ENCODE assay signal across 30 mouse cellular contexts in genomic region chr2:70752149-70752548, GRCm38 (mm10).
A peak's percentile ranks its signal among the peaks of the same experiment; 100 is the strongest.
DNase-seq lines count a peak whose midpoint lies in the region; ATAC-seq lines count a peak whose summit lies in the region.
"Had no signal": no experiment of that assay in that cellular context is flagged by ENCODE, and none has a peak within 500 bp of the region (broad histone marks: within the 10 kb centered on the region; RNA-seq: fewer than 3 reads in every experiment).

No protein-coding gene starts in this region.

- no peaks in the 10 kb centered on the region for H3K4me1 ChIP-seq in forebrain, embryonic 14.5 days (ENCODE audit: control insufficient read depth, insufficient read depth, low read length)
- H3K4me1 ChIP-seq in forebrain, embryonic 12.5 days: no peaks in the 10 kb centered on the region
- H3K4me1 ChIP-seq in neural tube, embryonic 15.5 days: no peaks in the 10 kb centered on the region
- H3K4me1 ChIP-seq: embryonic facial prominence, embryonic 15.5 days; forebrain, embryonic 13.5 days; heart, embryonic 13.5 days; limb, embryonic 15.5 days; liver, embryonic 13.5 days; midbrain, embryonic 13.5 days; neural tube, embryonic 13.5 days had no signal

- H3K36me3 ChIP-seq in forebrain, embryonic 14.5 days (ENCODE audit: control insufficient read depth, insufficient read depth, low read length): peaks cover 4% of the 10 kb centered on the region; the same call in 1 of the 2 replicates
- peaks cover 10% of the 10 kb centered on the region for H3K36me3 ChIP-seq in forebrain, embryonic 12.5 days (replicated peaks)
- H3K36me3 ChIP-seq in neural tube, embryonic 15.5 days: 0 out of 2 replicates have a peak, but pooled peaks cover 4% of the 10 kb centered on the region

- no peaks in the 10 kb centered on the region for H3K27me3 ChIP-seq in forebrain, embryonic 14.5 days (replicated peaks; ENCODE audit: control insufficient read depth, insufficient read depth, low read length)
- H3K27me3 ChIP-seq in forebrain, embryonic 12.5 days: no peaks in the 10 kb centered on the region
- H3K27me3 ChIP-seq in neural tube, embryonic 15.5 days (replicated peaks): no peaks in the 10 kb centered on the region
- H3K27me3 ChIP-seq: CH12.LX; embryonic facial prominence, embryonic 15.5 days; forebrain, embryonic 13.5 days; heart, embryonic 13.5 days; limb, embryonic 15.5 days; liver, embryonic 13.5 days; midbrain, embryonic 13.5 days; neural tube, embryonic 13.5 days had no signal

- H3K27ac ChIP-seq in forebrain, embryonic 14.5 days (ENCODE audit: low read depth, low read length): 0 out of 2 replicates have a peak overlapping the region, but pooled peaks have one; percentile 14
- H3K27ac ChIP-seq in forebrain, embryonic 12.5 days: no peak overlapping the region
- H3K27ac ChIP-seq in neural tube, embryonic 15.5 days (replicated peaks): no peak overlapping the region
- H3K27ac ChIP-seq: embryonic facial prominence, embryonic 10.5 days; embryonic facial prominence, embryonic 15.5 days; forebrain, embryonic 13.5 days; heart, embryonic 13.5 days; hindbrain, embryonic 14.5 days; left cerebral cortex, adult 2 months; limb, embryonic 10.5 days; limb, embryonic 15.5 days; liver, embryonic 13.5 days; macrophage; midbrain, embryonic 13.5 days; neural tube, embryonic 13.5 days had no signal

- peak; percentile 14 to 23 for DNase-seq in cerebellum, adult 18-20 months
- no peak for DNase-seq in cerebellum, adult 9-11 months
- DNase-seq in forebrain, embryonic 14.5 days (ENCODE audit: low spot score): no peak
- peak; percentile 17 for DNase-seq in right cerebral cortex, adult 18-20 months
- DNase-seq in right cerebral cortex, postnatal 14 days: no peak
- DNase-seq: adrenal gland, adult 2 months; adrenal gland, postnatal 36 days; gastrocnemius, postnatal 10 days; heart, postnatal 10 days; kidney, adult 11 months; kidney, postnatal 25 days; liver, embryonic 13.5 days; lung, adult 18-20 months had no signal

- H3K9me3 ChIP-seq in forebrain, embryonic 14.5 days (replicated peaks; ENCODE audit: control insufficient read depth, low read length): no peaks in the 10 kb centered on the region
- no peaks in the 10 kb centered on the region for H3K9me3 ChIP-seq in forebrain, embryonic 12.5 days
- H3K9me3 ChIP-seq in neural tube, embryonic 15.5 days (replicated peaks): no peaks in the 10 kb centered on the region
- H3K9me3 ChIP-seq: embryonic facial prominence, embryonic 10.5 days; embryonic facial prominence, embryonic 15.5 days; forebrain, embryonic 13.5 days; heart, embryonic 13.5 days; limb, embryonic 10.5 days; limb, embryonic 15.5 days; liver, embryonic 13.5 days; midbrain, embryonic 13.5 days; neural tube, embryonic 13.5 days had no signal

- ATAC-seq in forebrain, embryonic 14.5 days: no peak
- ATAC-seq in forebrain, embryonic 12.5 days (ENCODE audit: low FRiP score): no peak
- no peak for ATAC-seq in neural tube, embryonic 15.5 days (ENCODE audit: low FRiP score)
- ATAC-seq: activated CD4-positive, CD25-positive, alpha-beta regulatory T cell, adult 4 months; forebrain, embryonic 13.5 days; inflammation-experienced regulatory T-cells, adult 6 months; lung, postnatal 0 days; midbrain, embryonic 13.5 days had no signal

- H3K4me3 ChIP-seq in forebrain, embryonic 14.5 days (ENCODE audit: low read depth, low read length): no peak overlapping the region
- no peak overlapping the region for H3K4me3 ChIP-seq in forebrain, embryonic 12.5 days (replicated peaks)
- no peak overlapping the region for H3K4me3 ChIP-seq in neural tube, embryonic 15.5 days (replicated peaks)
- H3K4me3 ChIP-seq: embryonic facial prominence, embryonic 10.5 days; embryonic facial prominence, embryonic 15.5 days; forebrain, embryonic 13.5 days; heart, embryonic 13.5 days; left cerebral cortex, adult 2 months; limb, embryonic 10.5 days; limb, embryonic 15.5 days; liver, embryonic 13.5 days; midbrain, embryonic 13.5 days; neural tube, embryonic 13.5 days had no signal

- no peak overlapping the region for H3K9ac ChIP-seq in forebrain, embryonic 14.5 days (ENCODE audit: low read length)
- H3K9ac ChIP-seq in forebrain, embryonic 12.5 days: no peak overlapping the region
- no peak overlapping the region for H3K9ac ChIP-seq in neural tube, embryonic 15.5 days (replicated peaks)
- H3K9ac ChIP-seq: embryonic facial prominence, embryonic 15.5 days; forebrain, embryonic 13.5 days; heart, embryonic 13.5 days; hindbrain, embryonic 14.5 days; limb, embryonic 15.5 days; liver, embryonic 13.5 days; midbrain, embryonic 13.5 days; neural tube, embryonic 13.5 days had no signal

- no peak overlapping the region for H3K4me2 ChIP-seq in forebrain, embryonic 14.5 days (ENCODE audit: low read length)
- no peak overlapping the region for H3K4me2 ChIP-seq in forebrain, embryonic 12.5 days
- no peak overlapping the region for H3K4me2 ChIP-seq in neural tube, embryonic 15.5 days
- H3K4me2 ChIP-seq: embryonic facial prominence, embryonic 15.5 days; forebrain, embryonic 13.5 days; heart, embryonic 13.5 days; hindbrain, embryonic 14.5 days; limb, embryonic 15.5 days; liver, embryonic 13.5 days; midbrain, embryonic 13.5 days; neural tube, embryonic 13.5 days had no signal

- WGBS in forebrain, embryonic 14.5 days: 90% methylated on average over 5 of the region's 5 CpGs
- 97% methylated on average over 5 of the region's 5 CpGs for WGBS in forebrain, embryonic 12.5 days
- 94% methylated on average over 5 of the region's 5 CpGs for WGBS in neural tube, embryonic 15.5 days

Comparison
In these comparisons a context has a peak if more than half of its experiments do, and no peak if none do; other contexts are left out.
1. DNase-seq: peak in cerebellum, adult 18-20 months (2 of 2) and right cerebral cortex, adult 18-20 months (single experiment); none in cerebellum, adult 9-11 months (single experiment), forebrain, embryonic 14.5 days (single experiment) and right cerebral cortex, postnatal 14 days (single experiment).